Mouse (Mus musculus) heart, postnatal 4 days (tissue): ENCODE data around the gene Chek2. TPM values are rescaled to one million over a fixed set of nuclear protein-coding genes. Genes with fewer than 3 reads are reported as not detected.
"Not testable (repeated sequence)": the region's sequence is repeated elsewhere in the genome, so short reads cannot be mapped to it uniquely, and the experiment has no call there.

Experiments used
- DNase-seq: peaks from one replicate; pipeline ENCODE4 v3.0.0; 2021
- total RNA-seq, 2 experiments: library from RNA; stranded (reverse); gene quantifications; 2 replicates each; pipeline ENCODE4 v1.2.3; 2021

Chek2 gene
- 1 to 10 TPM; 5.9 to 6.4 TPM for total RNA-seq

GRCm38 (mm10) chr5:110839678-110840365, at the start of gene Chek2, which contains the start of gene Hscb:
Gene Chek2 (plus strand): TSS chr5:110839979.
Gene Hscb (minus strand): TSS chr5:110839777.
- peak; percentile 98 for DNase-seq

- DNase-seq, result no peak
These were observed 45.4 kb upstream of the Chek2 start for GRCm38 (mm10) chr5:110794363-110794762.

GRCm38 (mm10) chr5:110797696-110798095, 42.1 kb upstream of the Chek2 start:
- DNase-seq, result peak; percentile 57

GRCm38 (mm10) chr5:110801036-110801624, 38.6 kb upstream of the Chek2 start:
- no peak for DNase-seq

GRCm38 (mm10) chr5:110802186-110802585, 37.6 kb upstream of the Chek2 start:
- DNase-seq, result no peak

- no peak for DNase-seq
These were observed 37.0 kb upstream of the Chek2 start for GRCm38 (mm10) chr5:110802809-110803208.

- DNase-seq, result no peak
These were observed 35.6 kb upstream of the Chek2 start for GRCm38 (mm10) chr5:110804012-110804743.

GRCm38 (mm10) chr5:110806154-110806553, 33.6 kb upstream of the Chek2 start:
- no peak for DNase-seq

- DNase-seq, result no peak
These were observed 33.1 kb upstream of the Chek2 start for GRCm38 (mm10) chr5:110806676-110807075.

GRCm38 (mm10) chr5:110807453-110807852, 32.3 kb upstream of the Chek2 start:
- no peak for DNase-seq

GRCm38 (mm10) chr5:110808061-110808631, 31.6 kb upstream of the Chek2 start:
- peak; percentile 89 for DNase-seq

- peak; percentile 43 for DNase-seq
These were observed 30.7 kb upstream of the Chek2 start for GRCm38 (mm10) chr5:110808821-110809666.

GRCm38 (mm10) chr5:110809667-110810325, 30.0 kb upstream of the Chek2 start, which contains the start of gene Ulk1:
Gene Ulk1 (minus strand): TSS chr5:110810097.
- peak; percentile 100 for DNase-seq

GRCm38 (mm10) chr5:110824421-110824820, 15.4 kb upstream of the Chek2 start:
- DNase-seq, result no peak

GRCm38 (mm10) chr5:110826781-110827495, 12.8 kb upstream of the Chek2 start:
- no peak for DNase-seq

GRCm38 (mm10) chr5:110827576-110827975, 12.2 kb upstream of the Chek2 start:
- no peak for DNase-seq

GRCm38 (mm10) chr5:110831036-110831720, 8.6 kb upstream of the Chek2 start:
- DNase-seq, result no peak

- DNase-seq, result peak; percentile 67
These were observed 3.8 kb upstream of the Chek2 start for GRCm38 (mm10) chr5:110835959-110836358.

- DNase-seq, result not testable (repeated sequence)
These were observed 1.8 kb upstream of the Chek2 start for GRCm38 (mm10) chr5:110838016-110838415.

GRCm38 (mm10) chr5:110839038-110839677, 621 bp upstream of the Chek2 start:
- DNase-seq, result no peak
